ENCODE assay signal across 8 mouse cellular contexts in the genomic region with DNA sequence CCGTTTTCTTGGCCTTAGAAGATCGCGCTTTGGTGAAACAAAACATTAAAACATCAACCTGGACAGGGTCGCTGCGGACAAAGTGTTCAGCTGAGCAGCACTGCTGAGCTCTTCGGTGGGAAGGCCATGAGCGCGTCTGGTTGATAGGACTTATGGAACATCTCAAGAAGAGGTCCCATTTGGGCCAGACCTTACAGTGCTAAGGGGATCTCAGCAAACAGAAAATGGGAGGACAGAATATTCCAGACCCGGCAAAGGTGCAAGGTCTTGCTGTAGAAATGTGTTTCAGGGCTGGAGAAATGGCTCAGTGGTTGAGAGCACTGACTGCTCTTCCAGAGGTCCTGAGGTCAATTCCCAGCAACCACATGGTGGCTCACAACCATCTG. TPM values are rescaled to one million over a fixed set of nuclear protein-coding genes. Genes with fewer than 3 reads are reported as not detected.
DNase-seq lines count a peak whose midpoint lies in the region; ATAC-seq lines count a peak whose summit lies in the region.

No protein-coding gene starts in this region.

- no peak for DNase-seq in kidney, postnatal 4 days
- DNase-seq in midbrain, embryonic 14.5 days = no peak
- DNase-seq in embryo, embryonic 11 days = no peak
- no peak for DNase-seq in layer of hippocampus, postnatal 10 days (ENCODE audit: low spot score in 2 of 2)

- H3K4me1 ChIP-seq in kidney, embryonic 14.5 days (ENCODE audit: control insufficient read depth, insufficient read depth, low read length) = peaks cover 11% of the 10 kb centered on the region
- H3K4me1 ChIP-seq in brown adipose tissue, adult 24 weeks (ENCODE audit: control insufficient read depth, insufficient read depth, insufficient read length, low read length) = no peaks in the 10 kb centered on the region
- H3K4me1 ChIP-seq in hindbrain, embryonic 15.5 days (replicated peaks) = peaks cover 30% of the 10 kb centered on the region
- H3K4me1 ChIP-seq in midbrain, embryonic 14.5 days (ENCODE audit: control insufficient read depth, insufficient read depth, low read length) = peaks cover 17% of the 10 kb centered on the region

- WGBS in kidney, embryonic 14.5 days = 5% methylated on average over 9 of the region's 9 CpGs
- 8% methylated on average over 9 of the region's 9 CpGs for WGBS in hindbrain, embryonic 15.5 days
- WGBS in midbrain, embryonic 14.5 days = 5% methylated on average over 9 of the region's 9 CpGs

- H3K36me3 ChIP-seq in kidney, embryonic 14.5 days (ENCODE audit: control insufficient read depth, insufficient read depth, low read length) = no peaks in the 10 kb centered on the region
- H3K36me3 ChIP-seq in hindbrain, embryonic 15.5 days = no peaks in the 10 kb centered on the region
- no peaks in the 10 kb centered on the region for H3K36me3 ChIP-seq in midbrain, embryonic 14.5 days (ENCODE audit: control insufficient read depth, insufficient read depth, low read length)

- peak overlapping the region; percentile 91 for H3K4me3 ChIP-seq in kidney, embryonic 14.5 days (ENCODE audit: low read length)
- peak overlapping the region; percentile 72 for H3K4me3 ChIP-seq in brown adipose tissue, adult 24 weeks (ENCODE audit: insufficient read depth, low read depth, low read length)
- peak overlapping the region; percentile 85 for H3K4me3 ChIP-seq in hindbrain, embryonic 15.5 days
- H3K4me3 ChIP-seq in midbrain, embryonic 14.5 days (replicated peaks; ENCODE audit: low read depth, low read length) = peak overlapping the region; percentile 96

- H3K27me3 ChIP-seq in kidney, embryonic 14.5 days (ENCODE audit: control insufficient read depth, insufficient read depth, low read length) = no peaks in the 10 kb centered on the region
- H3K27me3 ChIP-seq in hindbrain, embryonic 15.5 days = no peaks in the 10 kb centered on the region
- no peaks in the 10 kb centered on the region for H3K27me3 ChIP-seq in midbrain, embryonic 14.5 days (ENCODE audit: control insufficient read depth, insufficient read depth, low read length)

- H3K4me2 ChIP-seq in kidney, embryonic 14.5 days (replicated peaks; ENCODE audit: low read depth, low read length) = peak overlapping the region; percentile 95
- H3K4me2 ChIP-seq in hindbrain, embryonic 15.5 days = peak overlapping the region; percentile 88
- H3K4me2 ChIP-seq in midbrain, embryonic 14.5 days (ENCODE audit: low read length) = peak overlapping the region; percentile 88

- peak overlapping the region; percentile 93 for H3K27ac ChIP-seq in kidney, embryonic 14.5 days (ENCODE audit: low read depth, low read length)
- H3K27ac ChIP-seq in brown adipose tissue, adult 24 weeks (replicated peaks; ENCODE audit: low read depth, low read length) = peak overlapping the region; percentile 97
- H3K27ac ChIP-seq in hindbrain, embryonic 15.5 days (replicated peaks) = peak overlapping the region; percentile 94
- peak overlapping the region; percentile 87 for H3K27ac ChIP-seq in midbrain, embryonic 14.5 days (replicated peaks; ENCODE audit: low read depth, low read length)

- ATAC-seq in kidney, embryonic 14.5 days (ENCODE audit: low FRiP score, low TSS enrichment) = peak; percentile 13; the same call in 1 of the 2 replicates
- no peak for ATAC-seq in hindbrain, embryonic 15.5 days (ENCODE audit: low FRiP score, low read depth)
- ATAC-seq in midbrain, embryonic 14.5 days (ENCODE audit: low FRiP score, low TSS enrichment) = no peak
- ATAC-seq in activated CD4-positive, CD25-positive, alpha-beta regulatory T cell, adult 4 months = no peak

- H3K9me3 ChIP-seq in kidney, embryonic 14.5 days (ENCODE audit: control insufficient read depth, low read length) = no peaks in the 10 kb centered on the region
- H3K9me3 ChIP-seq in hindbrain, embryonic 15.5 days = no peaks in the 10 kb centered on the region
- H3K9me3 ChIP-seq in midbrain, embryonic 14.5 days (ENCODE audit: control insufficient read depth, low read length) = no peaks in the 10 kb centered on the region

- H3K9ac ChIP-seq in kidney, embryonic 14.5 days (ENCODE audit: low read depth, low read length) = peak overlapping the region; percentile 86
- H3K9ac ChIP-seq in hindbrain, embryonic 15.5 days = peak overlapping the region; percentile 74
- peak overlapping the region; percentile 78 for H3K9ac ChIP-seq in midbrain, embryonic 14.5 days (replicated peaks; ENCODE audit: low read length)

RNA-seq across cellular contexts. Expression of a gene that starts 1.0 kb away (rescaled TPM):
- polyA plus RNA-seq in kidney, embryonic 14.5 days (2014; fragmentation: Nextera tagmentation; extraction: Ambion mirVana) = 11.9 and 18.9 TPM in 2 replicates
- 18.3 and 19.4 TPM in 2 replicates for polyA plus RNA-seq in brown adipose tissue, adult 24 weeks (2012; ENCODE audit: insufficient read depth, insufficient read length, missing spikeins)
- polyA plus RNA-seq in hindbrain, embryonic 15.5 days (2015; fragmentation: Nextera tagmentation; extraction: Ambion mirVana) = 13.8 TPM in 2 replicates
- 13.0 and 18.2 TPM in 2 replicates for polyA plus RNA-seq in midbrain, embryonic 14.5 days (2014; fragmentation: Nextera tagmentation; extraction: Ambion mirVana)
- 1 to 10 TPM; 7.0 to 7.2 TPM for polyA plus RNA-seq in activated CD4-positive, CD25-positive, alpha-beta regulatory T cell, adult 4 months (2017; shearing (Covaris generic))
- total RNA-seq in layer of hippocampus, postnatal 10 days (2021) = 10 to 100 TPM; 37.1 to 41.5 TPM

RNA-seq across cellular contexts. Expression of a gene that starts 16.2 kb away (rescaled TPM):
- 74.5 and 87.7 TPM in 2 replicates for polyA plus RNA-seq in kidney, embryonic 14.5 days (2014; fragmentation: Nextera tagmentation; extraction: Ambion mirVana)
- polyA plus RNA-seq in brown adipose tissue, adult 24 weeks (2012; ENCODE audit: insufficient read depth, insufficient read length, missing spikeins) = 82.7 and 96.9 TPM in 2 replicates
- polyA plus RNA-seq in hindbrain, embryonic 15.5 days (2015; fragmentation: Nextera tagmentation; extraction: Ambion mirVana) = 111 and 125 TPM in 2 replicates
- 85.4 and 92.0 TPM in 2 replicates for polyA plus RNA-seq in midbrain, embryonic 14.5 days (2014; fragmentation: Nextera tagmentation; extraction: Ambion mirVana)
- polyA plus RNA-seq in activated CD4-positive, CD25-positive, alpha-beta regulatory T cell, adult 4 months (2017; shearing (Covaris generic)) = 10 to 100 TPM; 34.5 to 53.6 TPM
- 10 to 100 TPM; 66.2 to 79.4 TPM for total RNA-seq in layer of hippocampus, postnatal 10 days (2021)

RNA-seq across cellular contexts. Expression of a gene that starts 18.0 kb away (rescaled TPM):
- polyA plus RNA-seq in kidney, embryonic 14.5 days (2014; fragmentation: Nextera tagmentation; extraction: Ambion mirVana) = 17.5 and 21.3 TPM in 2 replicates
- 11.2 and 13.3 TPM in 2 replicates for polyA plus RNA-seq in brown adipose tissue, adult 24 weeks (2012; ENCODE audit: insufficient read depth, insufficient read length, missing spikeins)
- polyA plus RNA-seq in hindbrain, embryonic 15.5 days (2015; fragmentation: Nextera tagmentation; extraction: Ambion mirVana) = 6.6 and 6.8 TPM in 2 replicates
- polyA plus RNA-seq in midbrain, embryonic 14.5 days (2014; fragmentation: Nextera tagmentation; extraction: Ambion mirVana) = 3.4 and 5.6 TPM in 2 replicates
- 10 to 100 TPM; 75.2 to 83.3 TPM for polyA plus RNA-seq in activated CD4-positive, CD25-positive, alpha-beta regulatory T cell, adult 4 months (2017; shearing (Covaris generic))
- total RNA-seq in layer of hippocampus, postnatal 10 days (2021) = 1 to 10 TPM; 5.2 to 5.9 TPM

RNA-seq across cellular contexts. Expression of a gene that starts 33.9 kb away (rescaled TPM):
- 7.2 and 17.9 TPM in 2 replicates for polyA plus RNA-seq in kidney, embryonic 14.5 days (2014; fragmentation: Nextera tagmentation; extraction: Ambion mirVana)
- polyA plus RNA-seq in brown adipose tissue, adult 24 weeks (2012; ENCODE audit: insufficient read depth, insufficient read length, missing spikeins) = 1.2 and 1.7 TPM in 2 replicates
- 2.9 and 3.8 TPM in 2 replicates for polyA plus RNA-seq in hindbrain, embryonic 15.5 days (2015; fragmentation: Nextera tagmentation; extraction: Ambion mirVana)
- polyA plus RNA-seq in midbrain, embryonic 14.5 days (2014; fragmentation: Nextera tagmentation; extraction: Ambion mirVana) = 1.5 and 2.4 TPM in 2 replicates
- under 1 TPM; 0.36 TPM for polyA plus RNA-seq in activated CD4-positive, CD25-positive, alpha-beta regulatory T cell, adult 4 months (2017; shearing (Covaris generic))
- 1 to 10 TPM; 4.4 to 4.8 TPM for total RNA-seq in layer of hippocampus, postnatal 10 days (2021)

RNA-seq across cellular contexts. Expression of a gene that starts 42.1 kb away (rescaled TPM):
- not detected in 2 replicates for polyA plus RNA-seq in kidney, embryonic 14.5 days (2014; fragmentation: Nextera tagmentation; extraction: Ambion mirVana)
- not detected in 2 replicates for polyA plus RNA-seq in brown adipose tissue, adult 24 weeks (2012; ENCODE audit: insufficient read depth, insufficient read length, missing spikeins)
- 0.07 TPM in 1 of 2 replicates, not detected in the other for polyA plus RNA-seq in hindbrain, embryonic 15.5 days (2015; fragmentation: Nextera tagmentation; extraction: Ambion mirVana)
- polyA plus RNA-seq in midbrain, embryonic 14.5 days (2014; fragmentation: Nextera tagmentation; extraction: Ambion mirVana) = not detected in 2 replicates
- not detected for polyA plus RNA-seq in activated CD4-positive, CD25-positive, alpha-beta regulatory T cell, adult 4 months (2017; shearing (Covaris generic))
- not detected for total RNA-seq in layer of hippocampus, postnatal 10 days (2021)
